Mouse (Mus musculus) bone marrow, adult 2 months (tissue): ENCODE measurements at regions not wholly inside any gene's neighbourhood (a gene's known extent, or its start where the extent isn't known, plus 50 kb on each side); places are given as distances from the start of the nearest gene placed in this dataset.

ENCODE experiments used
- H3K27ac ChIP-seq: fragments of 200-500 bp; 2 replicates; pipeline ENCODE4 v1.5.1; 2012; ENCODE audit warnings: low read depth, mild to moderate bottlenecking, control low read depth, inconsistent platforms, low read length; ENCODE audit not compliant: control insufficient read depth, poor library complexity, insufficient read depth
- H3K4me1 ChIP-seq: fragments of 200-500 bp; 2 replicates; pipeline ENCODE4 v1.6.1; 2011; ENCODE audit warnings: low read length; ENCODE audit not compliant: control insufficient read depth, insufficient read depth
- H3K4me3 ChIP-seq: fragments of 200-500 bp; replicated peaks from 2 replicates; pipeline ENCODE3; 2011; ENCODE audit warnings: mild to moderate bottlenecking, low read depth, low read length, control low read depth; ENCODE audit not compliant: control insufficient read depth
- CTCF ChIP-seq: fragments of 200-500 bp; IDR thresholded peaks from 2 replicates; pipeline ENCODE4 v1.5.1; 2011; ENCODE audit warnings: low read length, control low read depth; ENCODE audit not compliant: control insufficient read depth, insufficient read depth
- POLR2A ChIP-seq: fragments of 200-500 bp; IDR thresholded peaks from 2 replicates; pipeline ENCODE4 v1.6.1; 2011; ENCODE audit warnings: low read depth, mild to moderate bottlenecking, control low read depth, low read length, borderline replicate concordance; ENCODE audit not compliant: control insufficient read depth
- whole genome bisulfite sequencing: fragments of 180-500 bp; shearing (Covaris S2); methylation state at CpG from one replicate; pipeline ENCODE4 v1.1.7; 2018; 5-methylcytosine and 5-hydroxymethylcytosine counted together

- 16% methylated on average over 3 of the region's 3 CpGs for WGBS
- H3K4me1 ChIP-seq = no peaks in the 10 kb centered on the region; the same call in 1 of the 2 replicates
- TF ChIP-seq CTCF = no peak
- TF ChIP-seq POLR2A = no peak
- H3K4me3 ChIP-seq = no peak overlapping the region
- no peak overlapping the region for H3K27ac ChIP-seq
Measured at GRCm38 (mm10) chr13:35380224-35381009, 279.2 kb upstream of the Cdyl start.

- Histone ChIP-seq H3K27ac (no peak overlapping the region), H3K4me3 (no peak overlapping the region), H3K4me1 (no peaks in the 10 kb centered on the region; the same call in 1 of the 2 replicates)
- WGBS = 72% methylated on average over 2 of the region's 2 CpGs
- no peak for TF ChIP-seq CTCF
- TF ChIP-seq POLR2A = no peak
Measured at GRCm38 (mm10) chr13:35381641-35382040, 278.0 kb upstream of the Cdyl start.

DNA sequence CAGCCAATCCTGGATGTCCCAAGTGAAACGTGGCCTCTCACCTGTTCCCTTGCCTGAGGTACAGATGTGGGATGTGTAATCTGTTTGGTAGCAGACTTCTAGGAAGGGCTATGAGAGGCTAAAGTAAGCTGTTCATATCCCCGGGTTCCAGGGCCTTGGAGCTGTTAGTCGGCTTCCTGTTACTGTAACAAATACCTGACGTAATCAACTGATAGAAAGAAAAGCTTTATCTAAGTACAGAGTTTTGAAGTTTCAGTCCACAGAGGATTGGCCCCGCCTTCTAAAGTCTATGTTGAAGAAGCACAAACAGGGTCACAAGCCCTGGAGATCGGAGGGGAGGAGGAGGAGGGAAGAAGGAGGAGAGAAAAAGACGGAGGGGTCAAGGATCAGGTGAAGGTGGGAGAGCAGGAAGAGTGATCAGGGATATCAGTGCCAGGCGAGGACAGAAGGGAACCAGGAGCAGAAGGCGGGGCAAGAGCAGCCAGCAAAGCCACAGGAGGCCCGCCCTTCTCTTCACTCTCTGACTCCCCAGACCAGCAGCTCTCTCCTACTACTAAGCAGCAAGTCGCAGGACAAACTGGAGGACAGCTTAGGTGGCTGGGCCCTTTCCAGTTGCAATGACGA is 276.5 kb upstream of the Cdyl start:
- WGBS = 42% methylated on average over 12 of the region's 12 CpGs
- no peak overlapping the region for H3K4me3 ChIP-seq
- TF ChIP-seq POLR2A (no peak), CTCF (no peak)
- no peaks in the 10 kb centered on the region; the same call in 1 of the 2 replicates for H3K4me1 ChIP-seq
- H3K27ac ChIP-seq = no peak overlapping the region

GRCm38 (mm10) chr13:35383624-35384018 is 276.0 kb upstream of the Cdyl start:
- 59% methylated on average over 8 of the region's 8 CpGs for WGBS
- TF ChIP-seq CTCF = no peak
- TF ChIP-seq POLR2A = no peak
- Histone ChIP-seq H3K27ac (no peak overlapping the region), H3K4me1 (no peaks in the 10 kb centered on the region; the same call in 1 of the 2 replicates), H3K4me3 (no peak overlapping the region)

DNA sequence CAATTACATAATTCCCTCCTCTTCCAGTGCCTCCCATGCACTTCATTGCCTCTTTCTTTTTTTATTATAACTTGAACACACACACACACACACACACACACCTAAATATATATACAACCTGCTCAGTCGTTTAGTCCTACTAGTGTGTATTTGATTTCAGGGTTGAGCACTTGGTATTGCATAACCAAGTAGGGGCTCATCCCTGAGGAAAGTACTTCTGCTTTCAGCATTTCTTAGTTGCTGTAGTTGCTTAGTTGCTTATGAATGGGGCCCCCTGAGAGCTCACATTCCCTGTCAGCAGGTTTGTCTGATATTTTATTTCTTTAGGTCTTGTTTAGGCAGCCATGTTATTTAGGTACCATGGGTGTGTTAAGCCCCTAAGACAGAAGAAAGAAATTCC is 271.3 kb upstream of the Cdyl start:
- Histone ChIP-seq H3K4me1 (peaks cover 2% of the 10 kb centered on the region; the same call in 1 of the 2 replicates), H3K27ac (no peak overlapping the region), H3K4me3 (no peak overlapping the region)
- TF ChIP-seq POLR2A (no peak), CTCF (no peak)
- 14% methylated on average over 1 of the region's 1 CpGs for WGBS

- no peak for TF ChIP-seq POLR2A
- no peak for TF ChIP-seq CTCF
- Histone ChIP-seq H3K4me3 (no peak overlapping the region), H3K27ac (no peak overlapping the region), H3K4me1 (peaks cover 2% of the 10 kb centered on the region; the same call in 1 of the 2 replicates)
- 14% methylated on average over 6 of the region's 6 CpGs for WGBS
Measured at GRCm38 (mm10) chr13:35389781-35390525, 269.7 kb upstream of the Cdyl start.

GRCm38 (mm10) chr13:35390526-35390880 is 269.1 kb upstream of the Cdyl start:
- H3K4me3 ChIP-seq = no peak overlapping the region
- peaks cover 2% of the 10 kb centered on the region; the same call in 1 of the 2 replicates for H3K4me1 ChIP-seq
- WGBS = 85% methylated on average over 4 of the region's 4 CpGs
- H3K27ac ChIP-seq = no peak overlapping the region
- TF ChIP-seq POLR2A (no peak), CTCF (no peak)

- Histone ChIP-seq H3K4me3 (no peak overlapping the region), H3K4me1 (peaks cover 2% of the 10 kb centered on the region; the same call in 1 of the 2 replicates), H3K27ac (no peak overlapping the region)
- 62% methylated on average over 6 of the region's 6 CpGs for WGBS
- no peak for TF ChIP-seq CTCF
- TF ChIP-seq POLR2A = no peak
Measured at GRCm38 (mm10) chr13:35392167-35392566, 267.5 kb upstream of the Cdyl start.
